Mouse (Mus musculus): Measurements from ENCODE around the gene Spag7. TPM values are rescaled to one million over a fixed set of nuclear protein-coding genes. Genes with fewer than 3 reads are reported as not detected.

The Spag7 gene
- polyA plus RNA-seq, 1 experiment from 2014 or later = 175 TPM

- Histone ChIP-seq H3K36me3 (no peaks in the 10 kb centered on the region), H3K4me1 (peaks cover 27% of the 10 kb centered on the region), H3K9ac (no peak within 1 kb of the TSS), H3K27me3 (replicated peaks) (peaks cover 19% of the 10 kb centered on the region), H3K27ac (replicated peaks) (no peak within 1 kb of the TSS), H3K4me2 (no peak within 1 kb of the TSS), H3K4me3 (no peak within 1 kb of the TSS), H3K9me3 (no peaks in the 10 kb centered on the region)
- ATAC-seq (ENCODE audit: extremely low read depth, insufficient number of reproducible peaks, low FRiP score, low TSS enrichment) = no peak
- WGBS = 19% methylated on average over 1 of the region's 1 CpGs
Measured at GRCm38 (mm10) chr11:70619101-70619500, 50.1 kb downstream of the Spag7 start, which contains the start of gene Chrne. Chrne (minus strand) TSS chr11:70619216.

- Histone ChIP-seq H3K36me3 (peaks cover 32% of the 10 kb centered on the region), H3K4me3 (peak within 1 kb of the TSS; percentile 55), H3K9ac (peak within 1 kb of the TSS; percentile 82), H3K4me1 (peaks cover 18% of the 10 kb centered on the region), H3K27ac (replicated peaks) (peak within 1 kb of the TSS; percentile 58), H3K27me3 (replicated peaks) (peaks cover 19% of the 10 kb centered on the region), H3K4me2 (peak within 1 kb of the TSS; percentile 95), H3K9me3 (no peaks in the 10 kb centered on the region)
- WGBS = 8% methylated on average over 21 of the region's 21 CpGs
- no peak for ATAC-seq (ENCODE audit: extremely low read depth, insufficient number of reproducible peaks, low FRiP score, low TSS enrichment)
Measured at GRCm38 (mm10) chr11:70615516-70616093, 53.6 kb downstream of the Spag7 start, which contains the start of gene 4930544D05Rik. 4930544D05Rik (plus strand) TSS chr11:70615848.

GRCm38 (mm10) chr11:70615074-70615473 is 54.1 kb downstream of the Spag7 start:
- ATAC-seq (ENCODE audit: extremely low read depth, insufficient number of reproducible peaks, low FRiP score, low TSS enrichment) = peak; percentile 58; the same call in 1 of the 2 replicates
- peak overlapping the region; percentile 58 for H3K27ac ChIP-seq (replicated peaks)

More at GRCm38 (mm10) chr11:70615074-70615473, 54.1 kb downstream of the Spag7 start:
- 1% methylated on average over 17 of the region's 17 CpGs for WGBS
- Histone ChIP-seq H3K4me1 (peaks cover 18% of the 10 kb centered on the region), H3K9ac (peak overlapping the region; percentile 82), H3K4me2 (peak overlapping the region; percentile 95), H3K36me3 (peaks cover 37% of the 10 kb centered on the region), H3K9me3 (no peaks in the 10 kb centered on the region), H3K4me3 (peak overlapping the region; percentile 55), H3K27me3 (replicated peaks) (peaks cover 19% of the 10 kb centered on the region)

Small RNA genes within 50 kb of the gene (microRNA-seq; reads per million reads assigned to microRNA genes)
- gene Mir6925 = not detected

Other genes starting within 250 kb of the Spag7 start
- 11.2 and 13.2 TPM in 2 replicates for gene Arrb2, start 236.8 kb downstream of the Spag7 start, polyA plus RNA-seq (2015; fragmentation: Nextera tagmentation; extraction: Ambion mirVana)
- 25.5 and 26.2 TPM in 2 replicates for gene Med11, start 217.5 kb downstream of the Spag7 start, polyA plus RNA-seq (2015; fragmentation: Nextera tagmentation; extraction: Ambion mirVana)
- 1.4 and 1.5 TPM in 2 replicates for gene Zmynd15, start 210.0 kb downstream of the Spag7 start, polyA plus RNA-seq (2015; fragmentation: Nextera tagmentation; extraction: Ambion mirVana)
- gene Cxcl16, start 209.4 kb downstream of the Spag7 start, polyA plus RNA-seq (2015; fragmentation: Nextera tagmentation; extraction: Ambion mirVana) = 6.8 and 6.9 TPM in 2 replicates
- gene Tm4sf5, start 164.2 kb downstream of the Spag7 start, polyA plus RNA-seq (2015; fragmentation: Nextera tagmentation; extraction: Ambion mirVana) = 8.4 and 8.5 TPM in 2 replicates
- 0.31 TPM in 1 of 2 replicates, not detected in the other for gene Vmo1, start 154.8 kb downstream of the Spag7 start, polyA plus RNA-seq (2015; fragmentation: Nextera tagmentation; extraction: Ambion mirVana)
- gene Gltpd2, start 150.2 kb downstream of the Spag7 start, polyA plus RNA-seq (2015; fragmentation: Nextera tagmentation; extraction: Ambion mirVana) = 0.12 and 0.99 TPM in 2 replicates
- gene Psmb6, start 144.0 kb downstream of the Spag7 start, polyA plus RNA-seq (2015; fragmentation: Nextera tagmentation; extraction: Ambion mirVana) = 636 and 691 TPM in 2 replicates
- not detected in 2 replicates for gene Gm40193, start 136.5 kb downstream of the Spag7 start, polyA plus RNA-seq (2015; fragmentation: Nextera tagmentation; extraction: Ambion mirVana)
- 9.3 and 11.2 TPM in 2 replicates for gene Pld2, start 129.4 kb downstream of the Spag7 start, polyA plus RNA-seq (2015; fragmentation: Nextera tagmentation; extraction: Ambion mirVana)
- gene Mink1, start 106.5 kb downstream of the Spag7 start, polyA plus RNA-seq (2015; fragmentation: Nextera tagmentation; extraction: Ambion mirVana) = 8.8 and 9.8 TPM in 2 replicates
- not detected in 2 replicates for gene 4930544D05Rik, start 53.6 kb downstream of the Spag7 start, polyA plus RNA-seq (2015; fragmentation: Nextera tagmentation; extraction: Ambion mirVana)
- gene Chrne, start 50.2 kb downstream of the Spag7 start, polyA plus RNA-seq (2015; fragmentation: Nextera tagmentation; extraction: Ambion mirVana) = not detected in 2 replicates
- 0.86 and 1.0 TPM in 2 replicates for gene Gp1ba, start 30.3 kb downstream of the Spag7 start, polyA plus RNA-seq (2015; fragmentation: Nextera tagmentation; extraction: Ambion mirVana)
- gene Rnf167, start 22.2 kb downstream of the Spag7 start, polyA plus RNA-seq (2015; fragmentation: Nextera tagmentation; extraction: Ambion mirVana) = 66.3 and 73.8 TPM in 2 replicates
- 234 and 262 TPM in 2 replicates for gene Slc25a11, start 21.9 kb downstream of the Spag7 start, polyA plus RNA-seq (2015; fragmentation: Nextera tagmentation; extraction: Ambion mirVana)
- gene Pfn1, start 14.8 kb downstream of the Spag7 start, polyA plus RNA-seq (2015; fragmentation: Nextera tagmentation; extraction: Ambion mirVana) = 1,587 and 1,588 TPM in 2 replicates
- gene Eno3, start 12.2 kb downstream of the Spag7 start, polyA plus RNA-seq (2015; fragmentation: Nextera tagmentation; extraction: Ambion mirVana) = 273 and 322 TPM in 2 replicates
- 10.1 and 12.0 TPM in 2 replicates for gene Camta2, start 18.7 kb upstream of the Spag7 start, polyA plus RNA-seq (2015; fragmentation: Nextera tagmentation; extraction: Ambion mirVana)
- 1.8 and 2.0 TPM in 2 replicates for gene Inca1, start 30.7 kb upstream of the Spag7 start, polyA plus RNA-seq (2015; fragmentation: Nextera tagmentation; extraction: Ambion mirVana)
- gene Kif1c, start 31.1 kb upstream of the Spag7 start, polyA plus RNA-seq (2015; fragmentation: Nextera tagmentation; extraction: Ambion mirVana) = 4.0 and 4.3 TPM in 2 replicates
- gene Zfp3, start 94.8 kb upstream of the Spag7 start, polyA plus RNA-seq (2015; fragmentation: Nextera tagmentation; extraction: Ambion mirVana) = 8.3 and 9.5 TPM in 2 replicates
- 0.13 TPM in 1 of 2 replicates, not detected in the other for gene Scimp, start 143.2 kb upstream of the Spag7 start, polyA plus RNA-seq (2015; fragmentation: Nextera tagmentation; extraction: Ambion mirVana)
- gene Rabep1, start 175.4 kb upstream of the Spag7 start, polyA plus RNA-seq (2015; fragmentation: Nextera tagmentation; extraction: Ambion mirVana) = 28.3 and 31.8 TPM in 2 replicates